Mouse (Mus musculus): ENCODE data around the gene Lypd6b. TPM values are rescaled to one million over a fixed set of nuclear protein-coding genes. Genes with fewer than 3 reads are reported as not detected.

The Lypd6b gene
- polyA plus RNA-seq, 1 experiment from 2014 or later: 7.9 TPM

DNA sequence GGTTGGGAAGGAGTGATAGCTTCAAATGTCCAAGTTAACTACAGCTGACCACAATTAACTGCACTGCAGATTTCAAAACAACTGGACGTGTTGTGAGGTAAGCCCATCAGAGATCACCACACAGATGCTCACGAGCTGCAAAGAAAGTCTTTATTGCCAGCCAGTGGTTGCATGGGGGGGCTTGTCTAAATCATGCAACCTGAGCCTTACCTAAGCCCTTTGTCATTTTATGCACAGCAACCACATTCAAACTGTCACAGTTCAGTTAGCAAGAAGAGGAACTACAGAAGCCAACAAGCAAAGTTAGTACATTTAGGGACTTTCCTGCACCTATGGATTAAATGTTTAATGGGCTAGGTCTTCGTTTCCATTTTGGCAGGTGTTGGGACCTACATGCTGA, 177.4 kb downstream of the Lypd6b start:
- H3K27me3 ChIP-seq: no peaks in the 10 kb centered on the region
- H3K36me3 ChIP-seq: no peaks in the 10 kb centered on the region
- H3K4me2 ChIP-seq (replicated peaks): no peak overlapping the region
- no peak overlapping the region for H3K27ac ChIP-seq
- H3K9ac ChIP-seq: no peak overlapping the region
- no peaks in the 10 kb centered on the region for H3K9me3 ChIP-seq
- no peaks in the 10 kb centered on the region for H3K4me1 ChIP-seq
- H3K4me3 ChIP-seq: no peak overlapping the region
- no peak for ATAC-seq (ENCODE audit: insufficient number of reproducible peaks, insufficient read depth, low FRiP score, low TSS enrichment)
- WGBS: 59% methylated on average over 3 of the region's 3 CpGs

DNA sequence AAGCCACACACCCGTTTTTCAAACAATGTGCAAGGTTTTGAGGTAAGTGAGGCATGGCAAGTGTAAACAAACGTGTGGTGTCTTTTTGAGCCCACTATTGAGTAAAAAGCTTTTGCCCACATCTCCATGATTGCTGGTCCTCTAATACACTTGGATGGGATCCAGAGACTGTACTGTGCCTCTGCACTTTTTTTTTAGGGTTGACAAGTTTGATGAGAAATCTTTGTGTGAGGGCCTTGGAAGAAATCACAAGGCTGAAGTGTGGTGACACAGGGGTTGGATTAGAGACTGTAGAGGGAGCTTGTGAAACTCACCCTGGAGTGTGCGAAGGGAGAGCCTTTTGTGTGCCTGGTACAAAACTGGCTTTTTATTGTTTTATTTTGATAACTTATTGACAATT, 180.3 kb downstream of the Lypd6b start:
- ATAC-seq (ENCODE audit: insufficient number of reproducible peaks, insufficient read depth, low FRiP score, low TSS enrichment): no peak
- Histone ChIP-seq H3K27me3 (no peaks in the 10 kb centered on the region), H3K9me3 (peaks cover 3% of the 10 kb centered on the region; the same call in 1 of the 2 replicates), H3K27ac (no peak overlapping the region), H3K9ac (no peak overlapping the region), H3K4me2 (replicated peaks) (no peak overlapping the region), H3K36me3 (no peaks in the 10 kb centered on the region), H3K4me1 (no peaks in the 10 kb centered on the region), H3K4me3 (no peak overlapping the region)
- WGBS: 45% methylated on average over 3 of the region's 3 CpGs

DNA sequence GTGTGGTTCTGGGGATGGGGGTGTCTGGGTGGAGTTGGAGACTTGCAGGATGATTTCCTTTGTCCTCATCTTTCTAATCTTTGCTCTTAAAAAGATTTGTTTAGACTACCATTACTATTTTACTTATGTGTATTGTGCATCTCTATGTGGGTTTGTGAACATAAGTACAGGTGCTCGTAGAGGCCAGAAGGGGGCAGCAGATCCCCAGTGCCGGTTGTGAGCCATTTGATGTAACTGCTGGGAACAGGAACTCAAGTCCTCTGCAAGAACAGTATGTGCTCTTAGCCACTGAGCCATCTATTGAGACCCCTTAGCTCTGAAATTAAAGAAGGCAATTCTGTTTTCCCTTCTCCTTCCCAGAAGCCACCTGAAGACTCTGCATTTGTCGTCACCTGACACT, 183.5 kb downstream of the Lypd6b start:
- WGBS: 89% methylated on average over 3 of the region's 3 CpGs
- no peaks in the 10 kb centered on the region for H3K36me3 ChIP-seq
- no peak overlapping the region for H3K9ac ChIP-seq
- peaks cover 3% of the 10 kb centered on the region; the same call in 1 of the 2 replicates for H3K9me3 ChIP-seq
- H3K27ac ChIP-seq: no peak overlapping the region
- no peak for ATAC-seq (ENCODE audit: insufficient number of reproducible peaks, insufficient read depth, low FRiP score, low TSS enrichment)
- H3K4me1 ChIP-seq: no peaks in the 10 kb centered on the region
- H3K27me3 ChIP-seq: no peaks in the 10 kb centered on the region
- no peak overlapping the region for H3K4me2 ChIP-seq (replicated peaks)
- H3K4me3 ChIP-seq: no peak overlapping the region

DNA sequence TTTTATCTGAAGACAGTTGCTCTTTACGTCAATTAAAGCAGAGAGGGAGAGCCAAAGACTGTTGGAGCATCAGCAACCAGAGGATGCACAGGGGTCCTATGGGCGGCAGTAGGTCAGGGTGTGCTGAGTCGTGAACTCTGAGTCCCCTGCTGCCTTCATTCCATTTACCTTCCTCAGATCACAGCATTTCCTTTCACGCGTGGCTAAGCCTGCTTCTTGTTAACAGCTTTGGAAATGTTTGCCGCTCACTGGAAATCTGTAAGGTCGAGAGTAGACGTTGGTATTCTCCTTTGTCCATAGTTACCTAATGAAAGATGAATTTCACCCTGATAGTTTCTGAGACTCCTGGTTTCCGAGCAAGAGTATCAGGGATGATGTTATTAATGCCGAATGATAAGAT, 191.1 kb downstream of the Lypd6b start:
- H3K4me2 ChIP-seq (replicated peaks): no peak overlapping the region
- WGBS: 74% methylated on average over 10 of the region's 10 CpGs
- no peak overlapping the region for H3K27ac ChIP-seq
- H3K27me3 ChIP-seq: no peaks in the 10 kb centered on the region
- no peaks in the 10 kb centered on the region for H3K36me3 ChIP-seq
- no peak for ATAC-seq (ENCODE audit: insufficient number of reproducible peaks, insufficient read depth, low FRiP score, low TSS enrichment)
- no peaks in the 10 kb centered on the region for H3K4me1 ChIP-seq
- H3K4me3 ChIP-seq: no peak overlapping the region
- no peak overlapping the region for H3K9ac ChIP-seq
- H3K9me3 ChIP-seq: no peaks in the 10 kb centered on the region

DNA sequence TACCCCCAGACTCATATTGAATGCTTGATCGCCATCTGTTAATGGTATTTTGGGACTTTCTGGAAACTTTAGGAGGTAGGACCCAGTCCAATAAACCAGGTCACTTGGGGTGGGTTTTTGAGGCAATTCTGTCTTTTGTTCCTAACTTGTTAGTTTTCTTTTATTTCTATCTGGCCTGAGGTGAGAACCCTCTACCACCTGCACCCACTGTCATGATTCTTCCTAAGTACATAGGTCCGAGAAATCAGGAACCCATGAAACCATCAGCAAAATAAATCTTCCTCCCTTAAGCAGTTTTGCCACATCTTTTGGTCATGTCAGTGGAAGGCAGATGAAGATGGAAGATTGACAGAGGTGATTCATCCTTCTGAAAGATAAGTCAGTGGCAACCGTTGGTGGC, 192.5 kb downstream of the Lypd6b start:
- no peak overlapping the region for H3K9ac ChIP-seq
- no peak overlapping the region for H3K27ac ChIP-seq
- no peaks in the 10 kb centered on the region for H3K4me1 ChIP-seq
- no peak overlapping the region for H3K4me3 ChIP-seq
- H3K36me3 ChIP-seq: no peaks in the 10 kb centered on the region
- WGBS: 88% methylated on average over 3 of the region's 3 CpGs
- no peak for ATAC-seq (ENCODE audit: insufficient number of reproducible peaks, insufficient read depth, low FRiP score, low TSS enrichment)
- H3K9me3 ChIP-seq: no peaks in the 10 kb centered on the region
- H3K4me2 ChIP-seq (replicated peaks): no peak overlapping the region
- no peaks in the 10 kb centered on the region for H3K27me3 ChIP-seq

DNA sequence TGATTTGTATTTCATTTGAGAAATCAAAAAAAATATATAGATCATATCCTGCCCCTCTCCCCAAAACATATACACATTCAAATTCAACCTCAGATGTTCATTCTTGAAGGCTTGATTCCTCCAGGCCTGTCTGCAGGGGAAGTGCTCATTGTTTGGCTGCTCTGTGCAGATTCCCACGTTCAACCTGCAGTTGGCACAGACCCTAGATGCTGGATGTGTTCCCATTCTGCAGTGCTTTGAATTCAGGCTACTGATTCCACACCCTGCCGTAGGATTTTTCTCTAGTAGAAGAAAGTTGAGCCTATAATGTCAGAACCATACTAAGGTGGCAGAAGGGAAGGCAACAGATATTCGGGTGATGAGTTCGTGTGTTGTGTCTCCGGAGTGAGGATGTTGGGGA, 195.5 kb downstream of the Lypd6b start:
- Histone ChIP-seq H3K27ac (no peak overlapping the region), H3K9ac (no peak overlapping the region), H3K27me3 (no peaks in the 10 kb centered on the region), H3K4me1 (no peaks in the 10 kb centered on the region), H3K4me3 (no peak overlapping the region), H3K9me3 (no peaks in the 10 kb centered on the region), H3K36me3 (no peaks in the 10 kb centered on the region), H3K4me2 (replicated peaks) (no peak overlapping the region)
- ATAC-seq (ENCODE audit: insufficient number of reproducible peaks, insufficient read depth, low FRiP score, low TSS enrichment): no peak
- 75% methylated on average over 5 of the region's 5 CpGs for WGBS

DNA sequence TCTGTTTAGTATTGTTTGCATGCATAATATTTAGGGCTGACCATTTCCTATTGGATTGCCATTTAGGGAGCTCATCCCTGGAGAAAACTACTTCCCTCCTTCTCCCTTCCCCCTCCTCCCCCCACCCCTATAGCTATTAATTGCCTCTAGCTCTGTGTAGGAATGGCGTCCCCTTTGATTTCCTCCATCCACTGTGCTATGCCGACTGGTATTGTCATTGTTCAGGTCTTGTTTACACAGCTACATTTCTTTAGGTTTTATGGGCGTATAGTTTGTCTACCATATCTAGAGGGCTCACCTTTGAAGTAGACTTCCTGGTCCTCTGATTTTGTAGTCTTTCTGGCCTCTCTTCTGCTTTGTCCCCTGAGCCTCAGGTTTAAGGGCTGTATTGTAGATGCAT, 197.3 kb downstream of the Lypd6b start:
- Histone ChIP-seq H3K4me3 (no peak overlapping the region), H3K36me3 (no peaks in the 10 kb centered on the region), H3K9ac (no peak overlapping the region), H3K4me1 (no peaks in the 10 kb centered on the region), H3K4me2 (replicated peaks) (no peak overlapping the region), H3K27me3 (no peaks in the 10 kb centered on the region), H3K9me3 (no peaks in the 10 kb centered on the region), H3K27ac (no peak overlapping the region)
- ATAC-seq (ENCODE audit: insufficient number of reproducible peaks, insufficient read depth, low FRiP score, low TSS enrichment): no peak
- WGBS: 64% methylated on average over 3 of the region's 3 CpGs

DNA sequence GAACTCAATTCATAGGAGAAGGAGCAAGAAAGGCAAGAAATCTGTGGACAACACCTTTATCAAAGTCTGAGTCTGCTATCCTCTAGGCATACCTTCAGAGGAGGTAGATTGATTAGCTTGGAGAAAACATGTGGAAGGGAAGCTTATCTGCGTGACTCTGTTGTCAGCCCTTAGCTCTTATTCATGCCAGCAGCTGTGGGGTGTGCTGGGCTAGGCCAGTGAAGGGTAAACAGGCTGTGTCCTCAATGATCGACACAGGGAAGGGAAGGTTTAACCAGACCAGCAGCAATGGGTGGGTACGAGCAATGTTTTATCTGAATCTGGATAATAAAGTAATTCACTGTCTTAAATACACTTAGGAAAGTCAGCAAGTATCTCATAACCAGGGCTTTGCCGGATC, 208.4 kb downstream of the Lypd6b start:
- no peak overlapping the region for H3K9ac ChIP-seq
- ATAC-seq (ENCODE audit: insufficient number of reproducible peaks, insufficient read depth, low FRiP score, low TSS enrichment): no peak
- no peaks in the 10 kb centered on the region for H3K27me3 ChIP-seq
- no peaks in the 10 kb centered on the region for H3K4me1 ChIP-seq
- H3K27ac ChIP-seq: no peak overlapping the region
- H3K36me3 ChIP-seq: no peaks in the 10 kb centered on the region
- no peak overlapping the region for H3K4me2 ChIP-seq (replicated peaks)
- 81% methylated on average over 4 of the region's 4 CpGs for WGBS
- no peaks in the 10 kb centered on the region for H3K9me3 ChIP-seq
- H3K4me3 ChIP-seq: no peak overlapping the region

DNA sequence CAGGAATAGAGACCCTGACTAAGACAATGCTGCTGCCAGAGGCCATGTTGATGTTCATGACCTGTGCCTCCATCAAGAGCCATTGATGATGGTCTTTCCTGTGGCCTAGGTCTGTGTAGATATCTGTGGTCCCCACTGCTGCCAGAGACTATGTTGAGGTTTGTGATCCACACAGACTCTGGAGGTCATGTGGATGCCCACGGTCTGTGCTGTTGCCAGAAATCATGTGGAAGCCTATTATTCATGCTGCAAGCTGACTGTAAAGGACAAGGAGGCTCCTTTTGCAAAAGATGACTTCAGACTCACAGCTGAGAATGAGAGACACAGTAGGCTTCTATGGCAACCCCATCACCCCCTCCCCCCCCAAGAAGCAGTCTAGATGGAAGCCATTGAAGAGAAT, 209.7 kb downstream of the Lypd6b start:
- H3K27me3 ChIP-seq: no peaks in the 10 kb centered on the region
- 84% methylated on average over 1 of the region's 1 CpGs for WGBS
- H3K4me2 ChIP-seq (replicated peaks): no peak overlapping the region
- H3K4me3 ChIP-seq: no peak overlapping the region
- no peaks in the 10 kb centered on the region for H3K4me1 ChIP-seq
- H3K27ac ChIP-seq: no peak overlapping the region
- no peaks in the 10 kb centered on the region for H3K9me3 ChIP-seq
- no peak for ATAC-seq (ENCODE audit: insufficient number of reproducible peaks, insufficient read depth, low FRiP score, low TSS enrichment)
- H3K36me3 ChIP-seq: no peaks in the 10 kb centered on the region
- H3K9ac ChIP-seq: no peak overlapping the region

Other genes starting within 250 kb of the Lypd6b start
- gene Kif5c, start 168.4 kb upstream of the Lypd6b start, polyA plus RNA-seq (2016; fragmentation: Nextera tagmentation; extraction: Ambion mirVana): 25.9 and 30.1 TPM in 2 replicates

Measured in embryonic facial prominence, embryonic 12.5 days (tissue).